Mouse (Mus musculus): Measurements from ENCODE around the gene Avp.

- TF ChIP-seq CTCF (IDR thresholded peaks at IDR 0.05; ENCODE audit: low read depth, low read length) (no peak), POLR2A (IDR thresholded peaks at IDR 0.05; ENCODE audit: borderline replicate concordance, low read depth, low read length) (no peak)
Measured at GRCm38 (mm10) chr2:130595596-130595995, 13.2 kb upstream of the Avp start.
